Mouse (Mus musculus) leukemia stem cell, adult 10-12 weeks (primary cell): ENCODE measurements around the gene Slc44a3. TPM values are rescaled to one million over a fixed set of nuclear protein-coding genes. Genes with fewer than 3 reads are reported as not detected.

Experiments
- polyA plus RNA-seq: library from polyadenylated mRNA; stranded (reverse); fragments of >175 nt; gene quantifications from 2 replicates; pipeline ENCODE4 v1.2.3, GENCODE M21; 2012; ENCODE audit warnings: low replicate concordance

Gene Slc44a3
- polyA plus RNA-seq, result not detected in 2 replicates

DNA sequence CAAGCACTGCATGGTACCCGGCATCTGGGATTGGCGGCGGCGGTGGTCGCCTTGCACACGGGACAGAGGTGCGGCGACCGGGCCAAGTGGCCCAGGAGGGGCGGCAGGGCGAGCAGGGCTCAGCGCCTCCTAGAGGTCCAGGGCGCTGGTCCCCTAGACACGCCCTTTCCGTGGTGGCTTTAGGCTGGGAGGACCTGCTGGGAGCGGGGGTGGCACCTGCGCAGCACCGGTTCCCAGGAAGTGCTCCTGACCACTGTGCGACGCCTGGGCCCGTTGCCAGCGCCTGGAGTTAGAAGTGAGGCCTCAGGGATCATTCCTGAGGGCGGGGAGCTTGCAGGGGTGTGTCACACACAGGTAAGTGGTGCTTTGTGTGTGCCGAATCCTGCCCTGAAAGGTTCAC is at the start of gene Slc44a3:
Slc44a3 (minus strand) TSS at position 229 of the 400 bp plus-strand sequence.

DNA sequence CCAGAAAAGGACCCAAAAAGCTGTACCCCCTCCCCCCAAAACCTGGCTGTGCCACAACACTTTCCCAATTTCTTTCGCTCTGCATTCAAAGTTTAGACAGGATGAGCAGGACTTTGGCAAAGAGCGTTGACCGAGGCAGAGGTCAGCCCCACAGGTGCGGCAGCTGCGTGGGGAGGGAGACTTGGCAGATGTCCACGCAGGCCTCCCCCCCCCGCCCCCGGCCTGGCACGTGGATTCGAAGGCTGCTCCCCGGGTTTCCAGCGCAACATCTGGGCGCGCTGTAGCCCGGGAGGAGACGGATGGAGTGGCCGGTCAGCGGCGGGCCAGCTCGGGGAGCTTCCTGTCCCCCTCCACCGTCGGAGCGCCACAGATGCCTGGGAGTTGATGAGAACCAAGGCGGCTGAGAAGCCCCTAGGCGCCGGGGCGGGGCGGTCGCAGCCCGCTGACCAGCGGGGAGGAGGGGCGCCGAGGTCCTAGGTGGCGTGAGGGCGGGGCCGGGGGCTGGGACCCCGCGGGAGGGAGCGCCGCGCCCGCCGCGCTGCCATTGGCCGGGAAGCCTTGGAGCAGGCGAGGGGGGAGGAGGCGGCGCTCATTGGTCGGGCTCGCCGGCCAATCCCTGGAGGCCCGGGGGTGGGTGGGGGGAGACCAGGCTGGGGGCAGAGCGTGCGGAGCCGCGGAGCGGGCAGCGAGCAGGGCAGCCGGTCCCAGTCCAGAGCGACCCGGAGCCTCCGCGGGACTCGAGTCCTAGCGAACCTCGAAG is 106.2 kb downstream of the Slc44a3 start, which contains the start of gene Cnn3:
Cnn3 (plus strand) TSS at position 637 of the 760 bp plus-strand sequence.

Other genes starting within 250 kb of the Slc44a3 start
- gene Tmem56, start 249.3 kb downstream of the Slc44a3 start, polyA plus RNA-seq, result 9.1 and 11.2 TPM in 2 replicates
- 0.29 and 15.3 TPM in 2 replicates for gene Alg14, start 240.6 kb downstream of the Slc44a3 start, polyA plus RNA-seq
- 8.0 and 13.6 TPM in 2 replicates for gene Cnn3, start 105.9 kb downstream of the Slc44a3 start, polyA plus RNA-seq
- gene 4930432M17Rik, start 138.4 kb upstream of the Slc44a3 start, polyA plus RNA-seq, result not detected in 2 replicates
- gene F3, start 191.1 kb upstream of the Slc44a3 start, polyA plus RNA-seq, result 0.22 TPM in 1 of 2 replicates, not detected in the other